Mouse (Mus musculus) limb, embryonic 10.5 days (tissue): ENCODE results near the gene B3gnt7. TPM values are rescaled to one million over a fixed set of nuclear protein-coding genes. Genes with fewer than 3 reads are reported as not detected.

Experiments
- DNase-seq: peaks from one replicate; pipeline ENCODE4 v3.0.0-alpha.2; 2017; ENCODE audit warnings: low spot score
- H3K27ac ChIP-seq: fragments of 300-500 bp; sonication (generic); 2 replicates; pipeline ENCODE4 v1.5.1; 2016; ENCODE audit warnings: mild to moderate bottlenecking
- H3K27me3 ChIP-seq: fragments of 300-500 bp; sonication (generic); 2 replicates; pipeline ENCODE4 v1.6.1; 2016; ENCODE audit warnings: low read depth, mild to moderate bottlenecking; ENCODE audit not compliant: poor library complexity, severe bottlenecking
- H3K36me3 ChIP-seq: fragments of 300-500 bp; sonication (generic); 2 replicates; pipeline ENCODE4 v1.6.1; 2016; ENCODE audit warnings: mild to moderate bottlenecking, moderate library complexity
- H3K4me1 ChIP-seq: fragments of 300-500 bp; sonication (generic); 2 replicates; pipeline ENCODE4 v1.6.1; 2016
- H3K4me3 ChIP-seq: fragments of 300-500 bp; sonication (generic); 2 replicates; pipeline ENCODE4 v1.5.1; 2016; ENCODE audit warnings: mild to moderate bottlenecking, moderate library complexity
- H3K9me3 ChIP-seq: fragments of 300-500 bp; sonication (generic); replicated peaks from 2 replicates; pipeline ENCODE4 v1.6.1; 2016; ENCODE audit warnings: mild to moderate bottlenecking
- WGBS: fragments of 180-500 bp; shearing (Covaris S2); methylation state at CpG from one replicate; pipeline ENCODE4 v1.1.7; 2016; 5-methylcytosine and 5-hydroxymethylcytosine counted together
- polyA plus RNA-seq: library from polyadenylated mRNA; unstranded; fragments of >200 nt; fragmentation: Nextera tagmentation; extraction: Ambion mirVana; gene quantifications from 2 replicates; pipeline ENCODE4 v1.2.1, GENCODE M21; 2016

Gene B3gnt7
- polyA plus RNA-seq, 1 experiment from 2014 or later: 3.4 TPM

GRCm38 (mm10) chr1:86307177-86307762 lies 4.6 kb downstream of the B3gnt7 start:
- Histone ChIP-seq H3K9me3 (no peaks in the 10 kb centered on the region), H3K4me1 (peaks cover 38% of the 10 kb centered on the region), H3K4me3 (no peak overlapping the region), H3K27me3 (peaks cover 94% of the 10 kb centered on the region), H3K36me3 (no peaks in the 10 kb centered on the region), H3K27ac (no peak overlapping the region)
- 81% methylated on average over 7 of the region's 7 CpGs for WGBS
- DNase-seq: no peak

GRCm38 (mm10) chr1:86307871-86308641 lies 5.4 kb downstream of the B3gnt7 start:
- Histone ChIP-seq H3K4me1 (peaks cover 31% of the 10 kb centered on the region), H3K27me3 (peaks cover 91% of the 10 kb centered on the region), H3K9me3 (no peaks in the 10 kb centered on the region), H3K27ac (0 out of 2 replicates have a peak overlapping the region, but pooled peaks have one; percentile 15), H3K4me3 (no peak overlapping the region), H3K36me3 (no peaks in the 10 kb centered on the region)
- no peak for DNase-seq
- WGBS: 41% methylated on average over 4 of the region's 4 CpGs

GRCm38 (mm10) chr1:86309270-86309833 lies 6.7 kb downstream of the B3gnt7 start:
- no peak overlapping the region for H3K4me3 ChIP-seq
- 89% methylated on average over 7 of the region's 7 CpGs for WGBS
- no peaks in the 10 kb centered on the region for H3K36me3 ChIP-seq
- DNase-seq: no peak
- H3K27me3 ChIP-seq: peaks cover 85% of the 10 kb centered on the region
- no peak overlapping the region for H3K27ac ChIP-seq
- H3K9me3 ChIP-seq: no peaks in the 10 kb centered on the region
- peaks cover 24% of the 10 kb centered on the region for H3K4me1 ChIP-seq

DNA sequence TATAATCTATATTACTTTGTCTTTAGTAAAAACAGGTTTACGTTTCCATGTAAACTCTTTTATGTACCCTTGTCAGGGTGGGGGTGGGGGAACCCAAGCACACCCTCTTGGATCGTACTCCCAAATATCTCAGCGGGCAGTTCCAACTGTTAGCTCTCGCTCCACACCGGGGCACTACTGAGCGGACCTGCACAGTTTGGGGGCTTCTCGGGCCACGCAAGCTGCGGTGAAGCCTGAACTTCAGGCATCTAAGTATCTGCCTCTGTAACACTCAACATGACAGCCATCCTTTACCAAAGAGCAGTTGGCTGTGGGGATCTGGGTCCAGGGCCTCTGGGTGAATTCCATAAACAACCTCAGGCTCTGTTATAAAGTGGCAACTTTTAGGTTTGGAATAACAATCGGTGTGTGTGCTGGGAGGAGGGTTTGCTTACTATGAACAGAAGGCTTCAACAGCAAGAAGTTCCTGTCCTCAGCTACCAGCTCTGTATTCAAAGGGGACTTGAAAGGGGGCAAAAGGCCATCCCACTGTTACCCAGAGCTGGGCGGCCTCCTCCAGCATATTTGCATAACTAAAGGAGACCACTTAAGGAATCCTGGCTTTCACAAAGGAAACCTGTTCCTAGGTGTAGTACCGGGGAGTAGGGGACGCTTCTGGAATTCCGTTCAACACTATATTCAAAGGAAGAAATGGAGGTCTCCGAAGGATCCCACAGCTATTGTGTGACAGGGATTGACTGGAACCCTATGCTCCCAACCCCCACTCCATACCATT lies 8.1 kb downstream of the B3gnt7 start:
- WGBS: 19% methylated on average over 15 of the region's 15 CpGs
- Histone ChIP-seq H3K27ac (no peak overlapping the region), H3K27me3 (peaks cover 71% of the 10 kb centered on the region), H3K4me3 (no peak overlapping the region), H3K9me3 (no peaks in the 10 kb centered on the region), H3K36me3 (no peaks in the 10 kb centered on the region), H3K4me1 (peaks cover 24% of the 10 kb centered on the region; the same call in 1 of the 2 replicates)
- DNase-seq: no peak

DNA sequence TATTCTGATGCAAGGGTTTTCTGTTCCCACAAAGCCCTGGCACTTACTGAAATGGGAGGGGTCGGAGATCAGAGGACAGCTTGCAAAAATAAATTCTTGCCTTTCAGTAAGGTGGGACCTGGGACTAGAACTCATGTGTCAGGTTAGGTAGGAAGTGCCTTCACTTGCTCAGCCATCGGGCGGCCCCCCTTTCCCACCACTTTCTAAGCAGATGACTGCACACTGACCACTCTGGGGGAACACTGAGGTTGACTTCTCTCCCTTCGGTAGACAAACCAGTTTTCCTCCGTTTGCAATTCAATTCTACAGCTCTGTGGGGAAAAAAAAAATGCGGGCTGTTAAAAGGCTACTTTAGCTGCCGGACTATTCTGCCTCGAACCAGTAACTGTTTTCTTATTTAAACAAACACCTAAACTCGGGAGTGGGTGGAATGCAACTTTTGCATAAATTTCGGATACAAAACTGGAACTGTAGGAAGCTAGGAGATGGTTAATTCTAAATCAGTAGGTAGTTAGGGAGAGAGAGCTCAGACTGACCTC lies 8.9 kb downstream of the B3gnt7 start:
- H3K27ac ChIP-seq: no peak overlapping the region
- no peaks in the 10 kb centered on the region for H3K36me3 ChIP-seq
- DNase-seq: no peak

DNA sequence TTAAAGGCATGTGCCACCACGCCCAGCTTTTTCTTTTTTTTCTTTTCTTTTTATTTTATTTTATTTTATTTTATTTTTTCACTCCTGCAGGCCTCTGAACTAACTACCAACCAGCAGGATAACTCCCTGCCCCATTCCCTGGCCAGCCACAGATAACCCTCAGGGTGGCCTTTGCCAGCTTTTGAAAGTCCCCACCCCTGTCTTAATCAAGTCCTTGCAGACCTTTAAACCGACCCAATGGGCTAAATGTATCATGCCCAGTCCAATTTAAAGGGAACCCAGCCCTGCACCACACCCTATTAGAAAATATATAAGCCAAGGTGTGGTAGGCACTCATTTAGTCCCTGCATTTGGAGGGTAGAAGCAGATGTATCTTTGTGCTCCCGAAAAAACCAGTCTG lies 9.6 kb downstream of the B3gnt7 start:
- Histone ChIP-seq H3K9me3 (no peaks in the 10 kb centered on the region), H3K36me3 (no peaks in the 10 kb centered on the region), H3K27me3 (peaks cover 55% of the 10 kb centered on the region), H3K4me1 (peaks cover 24% of the 10 kb centered on the region; the same call in 1 of the 2 replicates), H3K4me3 (no peak overlapping the region), H3K27ac (no peak overlapping the region)
- DNase-seq: no peak
- 74% methylated on average over 3 of the region's 3 CpGs for WGBS

More for the DNA sequence above, 8.9 kb downstream of the B3gnt7 start:
- no peak overlapping the region for H3K4me3 ChIP-seq
- WGBS: 30% methylated on average over 10 of the region's 10 CpGs
- peaks cover 63% of the 10 kb centered on the region for H3K27me3 ChIP-seq
- no peaks in the 10 kb centered on the region for H3K9me3 ChIP-seq
- H3K4me1 ChIP-seq: peaks cover 24% of the 10 kb centered on the region; the same call in 1 of the 2 replicates

- WGBS: 49% methylated on average over 16 of the region's 16 CpGs
- H3K27ac ChIP-seq: no peak overlapping the region
- no peaks in the 10 kb centered on the region for H3K36me3 ChIP-seq
- H3K27me3 ChIP-seq: peaks cover 46% of the 10 kb centered on the region
- H3K4me1 ChIP-seq: peaks cover 18% of the 10 kb centered on the region; the same call in 1 of the 2 replicates
- no peaks in the 10 kb centered on the region for H3K9me3 ChIP-seq
- DNase-seq: no peak
- H3K4me3 ChIP-seq: no peak overlapping the region
Measured at GRCm38 (mm10) chr1:86313096-86313771, 10.6 kb downstream of the B3gnt7 start.

DNA sequence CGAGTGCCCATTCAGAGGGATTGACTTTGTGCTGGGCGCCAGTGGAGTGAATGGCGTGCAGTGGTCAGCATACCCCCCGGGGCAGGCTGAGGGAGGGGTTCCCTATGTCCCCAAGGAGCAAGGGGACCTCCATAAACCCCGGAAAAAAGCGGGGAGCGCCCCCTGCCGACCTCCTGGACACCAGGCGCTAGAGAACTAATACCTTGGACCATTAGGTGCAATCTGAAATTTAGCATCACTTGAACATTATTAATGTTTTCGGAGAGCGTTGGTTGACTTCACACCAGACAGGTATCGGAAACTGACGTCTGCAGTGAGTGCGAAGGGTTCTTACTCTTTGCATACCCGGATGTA lies 11.1 kb downstream of the B3gnt7 start:
- Histone ChIP-seq H3K27me3 (peaks cover 43% of the 10 kb centered on the region), H3K36me3 (no peaks in the 10 kb centered on the region), H3K27ac (no peak overlapping the region), H3K9me3 (no peaks in the 10 kb centered on the region), H3K4me3 (no peak overlapping the region), H3K4me1 (peaks cover 17% of the 10 kb centered on the region; the same call in 1 of the 2 replicates)
- WGBS: 31% methylated on average over 15 of the region's 15 CpGs
- no peak for DNase-seq

DNA sequence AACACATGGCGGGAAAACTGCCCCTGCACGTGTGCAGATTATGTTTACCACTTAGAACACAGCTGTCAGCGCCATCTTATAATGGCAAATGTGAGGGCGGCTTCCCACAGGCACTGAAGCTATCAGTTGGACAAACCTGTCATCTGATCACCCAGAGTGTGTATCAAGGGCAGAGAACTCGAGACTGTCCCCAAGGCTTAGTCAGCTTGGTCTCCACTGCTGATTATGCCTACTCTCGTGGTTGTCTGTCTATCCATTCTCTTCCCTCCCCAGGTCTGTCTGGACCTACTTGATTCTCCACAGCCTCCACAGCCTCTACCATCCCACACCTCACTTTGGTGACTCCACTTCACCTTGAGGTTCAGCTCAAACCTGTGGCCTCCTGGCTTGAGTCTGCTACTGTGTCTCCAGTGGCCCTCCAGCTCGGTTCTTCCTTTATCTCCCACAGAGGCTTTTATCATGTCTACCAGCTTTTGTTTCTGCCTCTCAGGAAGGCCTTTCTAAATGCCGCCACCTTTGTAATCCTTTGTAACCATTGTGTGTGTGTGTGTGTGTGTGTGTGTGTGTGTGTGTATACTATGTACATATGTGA lies 18.3 kb downstream of the B3gnt7 start:
- no peak overlapping the region for H3K4me3 ChIP-seq
- WGBS: 90% methylated on average over 6 of the region's 8 CpGs

GRCm38 (mm10) chr1:86336330-86336729 lies 33.7 kb downstream of the B3gnt7 start:
- no peak overlapping the region for H3K27ac ChIP-seq
- WGBS: 45% methylated on average over 2 of the region's 2 CpGs
- DNase-seq: no peak

More for the DNA sequence above, 18.3 kb downstream of the B3gnt7 start:
- no peaks in the 10 kb centered on the region for H3K4me1 ChIP-seq
- no peaks in the 10 kb centered on the region for H3K36me3 ChIP-seq
- H3K9me3 ChIP-seq: no peaks in the 10 kb centered on the region
- DNase-seq: no peak
- H3K27ac ChIP-seq: no peak overlapping the region
- no peaks in the 10 kb centered on the region for H3K27me3 ChIP-seq

DNA sequence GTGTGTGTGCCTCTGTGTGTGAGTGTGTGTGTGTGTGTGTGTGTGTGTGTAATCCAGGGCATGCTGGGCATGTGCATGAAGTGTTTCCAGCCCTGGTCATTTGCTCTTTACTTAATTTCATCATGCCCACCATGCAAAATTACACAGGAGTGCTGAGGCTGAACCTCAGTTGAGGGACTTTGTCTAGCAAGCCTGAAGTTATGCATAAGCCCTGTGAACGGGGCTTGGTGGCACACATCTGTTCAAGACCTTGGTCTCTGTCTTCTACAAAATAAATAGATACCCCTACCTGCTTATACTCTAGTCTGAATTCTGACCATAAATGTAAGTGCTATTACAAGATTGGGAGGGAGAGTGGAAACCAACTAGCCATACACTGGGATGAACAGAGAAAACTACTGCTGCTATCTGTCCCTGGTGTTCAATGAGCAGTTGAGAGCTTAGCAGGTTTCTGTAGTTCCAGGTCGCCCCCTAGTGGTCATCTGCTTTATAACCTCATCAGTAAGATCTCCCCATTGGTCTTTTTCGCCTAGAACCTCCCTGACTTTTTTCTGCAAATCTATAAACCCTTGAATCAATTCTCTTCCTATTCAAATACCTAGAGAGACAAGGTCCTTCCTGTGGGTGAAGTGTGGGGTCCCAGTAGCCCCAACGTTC lies 36.7 kb downstream of the B3gnt7 start:
- peak; percentile 81 for DNase-seq
- H3K27me3 ChIP-seq: no peaks in the 10 kb centered on the region
- H3K36me3 ChIP-seq: no peaks in the 10 kb centered on the region
- H3K4me1 ChIP-seq: peaks cover 4% of the 10 kb centered on the region; the same call in 1 of the 2 replicates
- no peak overlapping the region for H3K27ac ChIP-seq
- no peak overlapping the region for H3K4me3 ChIP-seq
- 32% methylated on average over 4 of the region's 4 CpGs for WGBS
- no peaks in the 10 kb centered on the region for H3K9me3 ChIP-seq

More at GRCm38 (mm10) chr1:86336330-86336729, 33.7 kb downstream of the B3gnt7 start:
- H3K27me3 ChIP-seq: no peaks in the 10 kb centered on the region
- H3K36me3 ChIP-seq: no peaks in the 10 kb centered on the region
- H3K9me3 ChIP-seq: no peaks in the 10 kb centered on the region
- H3K4me3 ChIP-seq: no peak overlapping the region
- peaks cover 4% of the 10 kb centered on the region; the same call in 1 of the 2 replicates for H3K4me1 ChIP-seq
